Mouse (Mus musculus) forebrain, embryonic 11.5 days (tissue): ENCODE measurements around the gene Plekhh1. TPM values are rescaled to one million over a fixed set of nuclear protein-coding genes. Genes with fewer than 3 reads are reported as not detected.
"Not testable (repeated sequence)": the region's sequence is repeated elsewhere in the genome, so short reads cannot be mapped to it uniquely, and the experiment has no call there.

Experiments used
- ATAC-seq: fragments of 200-750 bp; cut with Nextera tagmentation; replicated peaks from 2 replicates; pipeline ENCODE4 v1.8.0; 2017; ENCODE audit warnings: moderate TSS enrichment; ENCODE audit not compliant: low FRiP score
- DNase-seq: peaks from one replicate; pipeline ENCODE4 v3.0.0-alpha.2; 2017; ENCODE audit warnings: low spot score
- H3K27ac ChIP-seq: fragments of 300-500 bp; sonication (generic); 2 replicates; pipeline ENCODE4 v1.5.1; 2014; ENCODE audit warnings: low read depth, low read length
- H3K27me3 ChIP-seq: fragments of 300-500 bp; sonication (generic); 2 replicates; pipeline ENCODE4 v1.6.1; 2014; ENCODE audit warnings: mild to moderate bottlenecking, low read length, mixed read lengths; ENCODE audit not compliant: control insufficient read depth, insufficient read depth
- H3K36me3 ChIP-seq: fragments of 300-500 bp; sonication (generic); 2 replicates; pipeline ENCODE4 v1.6.1; 2014; ENCODE audit warnings: mild to moderate bottlenecking, low read length, moderate library complexity, mixed read lengths; ENCODE audit not compliant: control insufficient read depth, insufficient read depth
- H3K4me1 ChIP-seq: fragments of 300-500 bp; sonication (generic); replicated peaks from 2 replicates; pipeline ENCODE4 v1.6.1; 2014; ENCODE audit warnings: low read length, mixed read lengths; ENCODE audit not compliant: control insufficient read depth, insufficient read depth
- H3K4me2 ChIP-seq: fragments of 300-500 bp; sonication (generic); 2 replicates; pipeline ENCODE4 v1.6.1; 2014; ENCODE audit warnings: low read depth, mild to moderate bottlenecking, low read length, moderate library complexity, mixed read lengths; ENCODE audit not compliant: severe bottlenecking
- H3K4me3 ChIP-seq: fragments of 300-500 bp; sonication (generic); 2 replicates; pipeline ENCODE4 v1.5.1; 2014; ENCODE audit warnings: low read depth, low read length
- H3K9ac ChIP-seq: fragments of 300-500 bp; sonication (generic); 2 replicates; pipeline ENCODE4 v1.6.1; 2014; ENCODE audit warnings: low read length
- H3K9me3 ChIP-seq: fragments of 300-500 bp; sonication (generic); 2 replicates; pipeline ENCODE4 v1.6.1; 2016; ENCODE audit warnings: low read length, mixed read lengths; ENCODE audit not compliant: control insufficient read depth
- WGBS: fragments of 180-500 bp; shearing (Covaris S2); extraction: QIAGEN DNeasy Blood & Tissue Kit; methylation state at CpG from one replicate; pipeline ENCODE4 v1.1.7; 2014; 5-methylcytosine and 5-hydroxymethylcytosine counted together
- polyA plus RNA-seq: library from polyadenylated mRNA; unstranded; fragments of >200 nt; fragmentation: Nextera tagmentation; extraction: Ambion mirVana; gene quantifications from 2 replicates; pipeline ENCODE4 v1.2.1, GENCODE M21; 2014

Gene Plekhh1
- polyA plus RNA-seq, 1 experiment from 2014 or later = 8.4 TPM

DNA sequence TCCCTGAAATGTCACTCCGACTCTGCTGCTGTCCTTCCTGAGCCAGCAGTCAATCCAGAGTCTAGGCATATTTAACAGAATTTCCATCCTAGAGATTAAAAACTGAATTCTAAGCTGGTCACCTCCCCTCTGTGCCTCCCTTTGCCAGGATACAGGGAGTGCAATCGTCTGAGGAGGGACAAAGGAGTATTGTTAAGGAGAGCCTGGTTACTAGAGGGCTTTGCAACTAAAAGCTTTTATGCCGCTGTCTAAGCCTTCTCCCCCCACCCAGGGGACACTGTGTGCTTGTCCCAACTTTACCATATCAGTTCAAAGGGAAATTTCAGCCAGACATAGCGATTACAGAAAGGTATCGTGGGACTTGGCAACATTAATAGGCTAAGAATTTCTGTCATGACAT lies 12.9 kb upstream of the Plekhh1 start:
- ATAC-seq (peak; percentile 56; the same call in 1 of the 2 replicates), DNase-seq (no peak)
- no peak overlapping the region for H3K4me2 ChIP-seq
- WGBS = 13% methylated on average over 5 of the region's 5 CpGs
- H3K4me3 ChIP-seq = no peak overlapping the region
- H3K27me3 ChIP-seq = no peaks in the 10 kb centered on the region
- H3K27ac ChIP-seq = no peak overlapping the region; the same call in 1 of the 2 replicates
- no peaks in the 10 kb centered on the region for H3K9me3 ChIP-seq
- peak overlapping the region; percentile 12; the same call in 1 of the 2 replicates for H3K9ac ChIP-seq
- H3K36me3 ChIP-seq = no peaks in the 10 kb centered on the region
- H3K4me1 ChIP-seq = 0 out of 2 replicates have a peak, but pooled peaks cover 2% of the 10 kb centered on the region

GRCm38 (mm10) chr12:79017994-79018399 lies 11.0 kb upstream of the Plekhh1 start:
- H3K36me3 ChIP-seq = no peaks in the 10 kb centered on the region
- H3K4me1 ChIP-seq = 0 out of 2 replicates have a peak, but pooled peaks cover 2% of the 10 kb centered on the region
- H3K27ac ChIP-seq = no peak overlapping the region
- H3K27me3 ChIP-seq = no peaks in the 10 kb centered on the region
- H3K9ac ChIP-seq = no peak overlapping the region
- ATAC-seq = no peak
- no peaks in the 10 kb centered on the region for H3K9me3 ChIP-seq
- H3K4me2 ChIP-seq = no peak overlapping the region
- DNase-seq = no peak
- 65% methylated on average over 4 of the region's 4 CpGs for WGBS
- H3K4me3 ChIP-seq = no peak overlapping the region

- Histone ChIP-seq H3K27ac (no peak overlapping the region), H3K9ac (no peak overlapping the region), H3K4me1 (no peaks in the 10 kb centered on the region), H3K4me3 (no peak overlapping the region), H3K9me3 (no peaks in the 10 kb centered on the region), H3K4me2 (no peak overlapping the region), H3K27me3 (no peaks in the 10 kb centered on the region), H3K36me3 (no peaks in the 10 kb centered on the region)
- WGBS = 83% methylated on average over 1 of the region's 1 CpGs
- ATAC-seq (no peak), DNase-seq (no peak)
Observed at GRCm38 (mm10) chr12:79021902-79022301, 7.1 kb upstream of the Plekhh1 start.

- H3K4me1 ChIP-seq = no peaks in the 10 kb centered on the region
- no peak overlapping the region for H3K4me3 ChIP-seq
- no peaks in the 10 kb centered on the region for H3K36me3 ChIP-seq
- H3K27ac ChIP-seq = no peak overlapping the region
- WGBS = 8% methylated on average over 3 of the region's 3 CpGs
- no peak overlapping the region for H3K4me2 ChIP-seq
- no peaks in the 10 kb centered on the region for H3K9me3 ChIP-seq
- ATAC-seq = peak; percentile 51; the same call in 1 of the 2 replicates
- H3K27me3 ChIP-seq = no peaks in the 10 kb centered on the region
- peak; percentile 75 for DNase-seq
- H3K9ac ChIP-seq = no peak overlapping the region
Observed at GRCm38 (mm10) chr12:79022882-79023281, 6.1 kb upstream of the Plekhh1 start.

DNA sequence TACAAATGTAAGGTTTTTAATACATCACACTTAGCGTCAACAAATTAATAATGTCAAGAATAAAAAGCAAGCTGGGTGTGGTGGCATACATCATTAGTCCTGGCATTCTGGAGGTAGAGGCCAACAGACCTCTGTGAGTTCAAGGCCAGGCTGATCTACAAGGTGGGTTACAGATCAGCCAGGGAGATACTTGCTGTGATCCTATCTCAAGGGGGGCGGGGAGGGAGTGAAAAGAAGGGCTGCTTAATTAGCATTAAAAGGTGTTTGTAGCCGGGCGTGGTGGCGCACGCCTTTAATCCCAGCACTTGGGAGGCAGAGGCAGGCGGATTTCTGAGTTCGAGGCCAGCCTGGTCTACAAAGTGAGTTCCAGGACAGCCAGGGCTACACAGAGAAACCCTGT lies 1.4 kb upstream of the Plekhh1 start:
- 95% methylated on average over 7 of the region's 8 CpGs for WGBS
- not testable (repeated sequence) for H3K4me2 ChIP-seq, H3K36me3 ChIP-seq, H3K9me3 ChIP-seq, DNase-seq, H3K27ac ChIP-seq, ATAC-seq, H3K9ac ChIP-seq, H3K4me3 ChIP-seq, H3K4me1 ChIP-seq, H3K27me3 ChIP-seq

DNA sequence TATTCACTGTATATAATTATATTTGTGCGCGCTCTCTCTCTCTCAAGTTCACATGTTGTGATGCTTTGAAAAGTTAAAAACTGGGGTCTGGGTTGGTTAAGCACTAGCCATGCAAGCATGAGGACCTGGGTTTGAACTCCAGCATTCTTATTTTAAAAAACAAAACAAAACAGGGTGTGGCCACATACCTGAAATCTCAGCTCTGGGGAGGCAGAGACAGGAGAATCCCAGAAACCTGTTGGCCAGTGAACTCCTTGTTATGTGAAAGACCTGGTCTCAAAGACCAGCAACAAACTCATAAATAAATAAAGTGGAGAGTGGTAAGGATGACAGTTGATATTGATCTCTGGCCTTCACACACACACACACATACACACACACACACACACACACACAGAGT lies 5.4 kb downstream of the Plekhh1 start:
- H3K4me3 ChIP-seq = no peak overlapping the region
- H3K9ac ChIP-seq = no peak overlapping the region
- ATAC-seq = no peak
- H3K27me3 ChIP-seq = no peaks in the 10 kb centered on the region
- WGBS = 97% methylated on average over 2 of the region's 2 CpGs
- H3K27ac ChIP-seq = no peak overlapping the region
- H3K4me1 ChIP-seq = no peaks in the 10 kb centered on the region
- no peaks in the 10 kb centered on the region for H3K9me3 ChIP-seq
- H3K36me3 ChIP-seq = no peaks in the 10 kb centered on the region
- no peak for DNase-seq
- H3K4me2 ChIP-seq = no peak overlapping the region

DNA sequence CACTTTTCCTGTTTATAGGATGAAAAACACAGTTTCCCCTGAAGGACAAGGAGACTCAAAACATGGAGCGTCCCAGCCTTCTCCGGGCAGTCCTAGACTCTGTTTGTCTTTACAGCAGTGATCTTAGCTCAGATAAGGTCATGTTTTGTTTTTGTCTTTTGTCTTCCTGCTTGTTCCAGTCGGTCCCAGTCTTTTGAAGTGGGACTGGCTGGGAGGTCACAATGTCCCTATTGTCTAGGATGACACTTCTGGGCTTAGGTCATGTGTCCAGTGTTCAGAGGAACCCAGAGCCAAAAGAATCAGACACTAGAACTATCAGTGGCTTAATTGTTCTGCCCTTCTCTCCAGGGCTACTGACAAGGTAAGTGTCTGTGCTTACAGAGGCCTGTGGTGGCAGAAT lies 6.4 kb downstream of the Plekhh1 start:
- H3K4me1 ChIP-seq = no peaks in the 10 kb centered on the region
- H3K9ac ChIP-seq = no peak overlapping the region
- H3K9me3 ChIP-seq = no peaks in the 10 kb centered on the region
- 47% methylated on average over 3 of the region's 3 CpGs for WGBS
- no peak overlapping the region for H3K4me3 ChIP-seq
- no peaks in the 10 kb centered on the region for H3K27me3 ChIP-seq
- H3K27ac ChIP-seq = no peak overlapping the region
- ATAC-seq (no peak), DNase-seq (no peak)
- no peak overlapping the region for H3K4me2 ChIP-seq
- H3K36me3 ChIP-seq = no peaks in the 10 kb centered on the region

DNA sequence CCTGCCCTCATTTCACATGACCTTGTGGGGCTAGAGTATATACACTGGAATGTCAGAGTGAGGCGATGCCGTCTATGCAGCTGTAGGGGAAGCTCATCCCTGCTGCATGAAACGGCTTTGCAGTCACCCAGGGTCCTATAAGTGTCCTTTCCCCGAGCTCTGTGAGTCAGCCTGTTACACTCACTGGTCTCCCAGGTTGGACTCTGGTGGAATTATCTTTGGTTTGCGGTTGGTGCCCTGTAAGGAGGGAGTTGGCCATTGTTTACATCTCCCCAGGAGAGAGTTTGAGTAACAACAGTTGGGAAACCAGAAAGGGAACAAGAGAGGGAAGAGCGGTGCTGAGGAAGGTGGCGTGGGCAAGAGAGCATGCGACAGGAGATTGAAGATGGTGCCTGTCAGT lies 10.7 kb downstream of the Plekhh1 start:
- Histone ChIP-seq H3K4me1 (no peaks in the 10 kb centered on the region), H3K36me3 (no peaks in the 10 kb centered on the region), H3K27me3 (no peaks in the 10 kb centered on the region), H3K27ac (no peak overlapping the region), H3K4me2 (no peak overlapping the region), H3K9ac (no peak overlapping the region), H3K4me3 (no peak overlapping the region), H3K9me3 (no peaks in the 10 kb centered on the region)
- DNase-seq (no peak), ATAC-seq (no peak)
- 74% methylated on average over 8 of the region's 8 CpGs for WGBS

DNA sequence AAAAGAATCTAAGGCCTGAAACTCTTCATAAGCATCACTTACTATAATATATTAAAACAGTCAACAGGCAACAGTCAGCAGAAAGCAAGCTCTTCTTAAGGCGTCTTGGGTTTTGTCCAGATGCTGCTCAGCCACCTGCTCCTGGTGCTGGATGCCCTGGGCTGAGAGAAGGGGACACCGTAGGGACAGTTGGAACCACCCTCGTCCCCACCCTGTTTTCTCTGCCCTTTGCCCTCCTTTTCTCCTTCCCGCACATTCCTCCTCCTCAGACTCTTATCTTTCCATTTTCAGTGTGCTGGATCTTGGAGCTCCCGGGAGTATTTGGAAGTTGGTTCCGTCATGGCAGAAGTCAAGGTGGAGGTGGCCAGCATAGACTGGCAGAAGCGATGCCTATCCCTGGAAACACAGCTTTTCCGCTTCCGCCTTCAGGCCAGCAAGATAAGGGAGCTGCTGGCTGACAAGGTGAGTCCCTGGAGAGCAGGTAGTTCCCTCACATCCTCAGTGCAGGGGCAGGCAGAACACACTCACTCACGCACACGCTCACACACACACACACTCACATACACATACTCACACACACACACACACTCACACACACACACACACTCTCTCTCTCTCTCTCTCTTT lies 11.4 kb downstream of the Plekhh1 start:
- Histone ChIP-seq H3K27ac (no peak overlapping the region), H3K27me3 (no peaks in the 10 kb centered on the region), H3K4me2 (no peak overlapping the region), H3K4me1 (no peaks in the 10 kb centered on the region), H3K36me3 (no peaks in the 10 kb centered on the region; the same call in 1 of the 2 replicates), H3K4me3 (no peak overlapping the region), H3K9ac (no peak overlapping the region), H3K9me3 (no peaks in the 10 kb centered on the region)
- WGBS = 85% methylated on average over 11 of the region's 11 CpGs
- ATAC-seq (no peak), DNase-seq (no peak)
